Mouse (Mus musculus): ENCODE data around the gene Sema6d. TPM values are rescaled to one million over a fixed set of nuclear protein-coding genes. Genes with fewer than 3 reads are reported as not detected.

Gene Sema6d
- polyA plus RNA-seq, 1 experiment: 0.60 TPM

DNA sequence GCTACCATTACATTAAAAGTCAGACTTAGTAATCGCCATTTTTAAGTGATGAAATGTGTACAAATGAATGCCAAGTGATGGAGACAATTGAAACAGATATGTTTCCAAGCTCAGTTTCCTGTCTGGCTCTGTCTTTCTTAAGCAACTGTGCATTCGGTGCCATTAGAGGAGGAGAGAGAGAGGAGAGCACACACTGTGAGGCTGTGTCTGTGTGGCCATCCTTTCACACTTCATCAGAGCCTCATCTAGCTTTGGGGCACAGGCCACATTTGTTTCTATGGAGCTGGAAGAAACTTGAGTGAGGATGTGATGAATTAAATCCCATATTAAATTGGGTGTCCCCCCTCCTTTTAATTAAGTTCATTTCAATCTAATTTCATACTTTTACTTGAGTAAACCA, 218.8 kb downstream of the Sema6d start:
- Histone ChIP-seq H3K4me3 (ENCODE audit: low read depth, low read length) (no peak overlapping the region), H3K4me1 (ENCODE audit: control insufficient read depth, insufficient read depth, low read length) (no peaks in the 10 kb centered on the region), H3K27me3 (ENCODE audit: control insufficient read depth, insufficient read depth, low read length, poor library complexity, severe bottlenecking) (no peaks in the 10 kb centered on the region), H3K9ac (ENCODE audit: low read depth, poor library complexity, severe bottlenecking) (no peak overlapping the region), H3K36me3 (ENCODE audit: control insufficient read depth, insufficient read depth, low read length, poor library complexity, severe bottlenecking) (no peaks in the 10 kb centered on the region), H3K27ac (ENCODE audit: insufficient read depth, low read length) (no peak overlapping the region), H3K9me3 (replicated peaks; ENCODE audit: control insufficient read depth, insufficient read depth, low read length, poor library complexity, severe bottlenecking) (no peaks in the 10 kb centered on the region)
- TF ChIP-seq POLR2A (IDR thresholded peaks at IDR 0.05; ENCODE audit: insufficient read depth, low read length) (no peak), CTCF (IDR thresholded peaks at IDR 0.05; ENCODE audit: low read depth, low read length) (no peak), EP300 (IDR thresholded peaks at IDR 0.05; ENCODE audit: insufficient read depth, low read depth, low read length) (no peak)

GRCm38 (mm10) chr2:124309361-124310128, 219.8 kb downstream of the Sema6d start:
- no peak for TF ChIP-seq EP300 (IDR thresholded peaks at IDR 0.05; ENCODE audit: insufficient read depth, low read depth, low read length)
- TF ChIP-seq CTCF (IDR thresholded peaks at IDR 0.05; ENCODE audit: low read depth, low read length): no peak
- TF ChIP-seq POLR2A (IDR thresholded peaks at IDR 0.05; ENCODE audit: insufficient read depth, low read length): no peak
- Histone ChIP-seq H3K4me1 (ENCODE audit: control insufficient read depth, insufficient read depth, low read length) (no peaks in the 10 kb centered on the region), H3K27me3 (ENCODE audit: control insufficient read depth, insufficient read depth, low read length, poor library complexity, severe bottlenecking) (no peaks in the 10 kb centered on the region), H3K36me3 (ENCODE audit: control insufficient read depth, insufficient read depth, low read length, poor library complexity, severe bottlenecking) (no peaks in the 10 kb centered on the region), H3K4me3 (ENCODE audit: low read depth, low read length) (no peak overlapping the region), H3K9me3 (replicated peaks; ENCODE audit: control insufficient read depth, insufficient read depth, low read length, poor library complexity, severe bottlenecking) (no peaks in the 10 kb centered on the region), H3K27ac (ENCODE audit: insufficient read depth, low read length) (no peak overlapping the region), H3K9ac (ENCODE audit: low read depth, poor library complexity, severe bottlenecking) (no peak overlapping the region)

GRCm38 (mm10) chr2:124322528-124323215, 232.9 kb downstream of the Sema6d start:
- TF ChIP-seq EP300 (IDR thresholded peaks at IDR 0.05; ENCODE audit: insufficient read depth, low read depth, low read length) (no peak), CTCF (IDR thresholded peaks at IDR 0.05; ENCODE audit: low read depth, low read length) (no peak), POLR2A (IDR thresholded peaks at IDR 0.05; ENCODE audit: insufficient read depth, low read length) (no peak)
- no peaks in the 10 kb centered on the region for H3K36me3 ChIP-seq (ENCODE audit: control insufficient read depth, insufficient read depth, low read length, poor library complexity, severe bottlenecking)
- no peaks in the 10 kb centered on the region for H3K27me3 ChIP-seq (ENCODE audit: control insufficient read depth, insufficient read depth, low read length, poor library complexity, severe bottlenecking)
- H3K4me1 ChIP-seq (ENCODE audit: control insufficient read depth, insufficient read depth, low read length): no peaks in the 10 kb centered on the region
- no peak overlapping the region for H3K4me3 ChIP-seq (ENCODE audit: low read depth, low read length)
- no peaks in the 10 kb centered on the region for H3K9me3 ChIP-seq (replicated peaks; ENCODE audit: control insufficient read depth, insufficient read depth, low read length, poor library complexity, severe bottlenecking)
- H3K9ac ChIP-seq (ENCODE audit: low read depth, poor library complexity, severe bottlenecking): no peak overlapping the region
- H3K27ac ChIP-seq (ENCODE audit: insufficient read depth, low read length): no peak overlapping the region

- Histone ChIP-seq H3K9ac (ENCODE audit: low read depth, poor library complexity, severe bottlenecking) (no peak overlapping the region), H3K9me3 (replicated peaks; ENCODE audit: control insufficient read depth, insufficient read depth, low read length, poor library complexity, severe bottlenecking) (no peaks in the 10 kb centered on the region), H3K36me3 (ENCODE audit: control insufficient read depth, insufficient read depth, low read length, poor library complexity, severe bottlenecking) (no peaks in the 10 kb centered on the region), H3K4me3 (ENCODE audit: low read depth, low read length) (no peak overlapping the region), H3K27me3 (ENCODE audit: control insufficient read depth, insufficient read depth, low read length, poor library complexity, severe bottlenecking) (no peaks in the 10 kb centered on the region), H3K27ac (ENCODE audit: insufficient read depth, low read length) (no peak overlapping the region), H3K4me1 (ENCODE audit: control insufficient read depth, insufficient read depth, low read length) (no peaks in the 10 kb centered on the region)
- TF ChIP-seq POLR2A (IDR thresholded peaks at IDR 0.05; ENCODE audit: insufficient read depth, low read length) (no peak), CTCF (IDR thresholded peaks at IDR 0.05; ENCODE audit: low read depth, low read length) (no peak), EP300 (IDR thresholded peaks at IDR 0.05; ENCODE audit: insufficient read depth, low read depth, low read length) (no peak)
These were observed 234.4 kb downstream of the Sema6d start for GRCm38 (mm10) chr2:124324107-124324724.

GRCm38 (mm10) chr2:124329473-124330130, 239.8 kb downstream of the Sema6d start:
- Histone ChIP-seq H3K27ac (ENCODE audit: insufficient read depth, low read length) (no peak overlapping the region), H3K9ac (ENCODE audit: low read depth, poor library complexity, severe bottlenecking) (no peak overlapping the region), H3K27me3 (ENCODE audit: control insufficient read depth, insufficient read depth, low read length, poor library complexity, severe bottlenecking) (no peaks in the 10 kb centered on the region; the same call in 1 of the 2 replicates), H3K36me3 (ENCODE audit: control insufficient read depth, insufficient read depth, low read length, poor library complexity, severe bottlenecking) (no peaks in the 10 kb centered on the region), H3K9me3 (replicated peaks; ENCODE audit: control insufficient read depth, insufficient read depth, low read length, poor library complexity, severe bottlenecking) (no peaks in the 10 kb centered on the region), H3K4me1 (ENCODE audit: control insufficient read depth, insufficient read depth, low read length) (no peaks in the 10 kb centered on the region), H3K4me3 (ENCODE audit: low read depth, low read length) (no peak overlapping the region)
- TF ChIP-seq EP300 (IDR thresholded peaks at IDR 0.05; ENCODE audit: insufficient read depth, low read depth, low read length) (no peak), POLR2A (IDR thresholded peaks at IDR 0.05; ENCODE audit: insufficient read depth, low read length) (no peak), CTCF (IDR thresholded peaks at IDR 0.05; ENCODE audit: low read depth, low read length) (no peak)

All from ES-Bruce4 (cell line).